Mouse (Mus musculus) C2C12 (cell line): ENCODE results near the gene Gabrb3.

Experiments used
- CTCF ChIP-seq: IDR thresholded peaks from one replicate; pipeline ENCODE4 v1.5.1; 2011; ENCODE audit not compliant: control insufficient read depth, insufficient read depth, insufficient read length
- MYOD1 ChIP-seq: IDR thresholded peaks from one replicate; pipeline ENCODE4 v1.6.1; 2011; ENCODE audit warnings: low read depth; ENCODE audit not compliant: control insufficient read depth, insufficient read length
- MYOG ChIP-seq: IDR thresholded peaks from one replicate; pipeline ENCODE4 v1.6.1; 2011; ENCODE audit not compliant: control insufficient read depth, insufficient read length; ENCODE audit errors: extremely low read depth

DNA sequence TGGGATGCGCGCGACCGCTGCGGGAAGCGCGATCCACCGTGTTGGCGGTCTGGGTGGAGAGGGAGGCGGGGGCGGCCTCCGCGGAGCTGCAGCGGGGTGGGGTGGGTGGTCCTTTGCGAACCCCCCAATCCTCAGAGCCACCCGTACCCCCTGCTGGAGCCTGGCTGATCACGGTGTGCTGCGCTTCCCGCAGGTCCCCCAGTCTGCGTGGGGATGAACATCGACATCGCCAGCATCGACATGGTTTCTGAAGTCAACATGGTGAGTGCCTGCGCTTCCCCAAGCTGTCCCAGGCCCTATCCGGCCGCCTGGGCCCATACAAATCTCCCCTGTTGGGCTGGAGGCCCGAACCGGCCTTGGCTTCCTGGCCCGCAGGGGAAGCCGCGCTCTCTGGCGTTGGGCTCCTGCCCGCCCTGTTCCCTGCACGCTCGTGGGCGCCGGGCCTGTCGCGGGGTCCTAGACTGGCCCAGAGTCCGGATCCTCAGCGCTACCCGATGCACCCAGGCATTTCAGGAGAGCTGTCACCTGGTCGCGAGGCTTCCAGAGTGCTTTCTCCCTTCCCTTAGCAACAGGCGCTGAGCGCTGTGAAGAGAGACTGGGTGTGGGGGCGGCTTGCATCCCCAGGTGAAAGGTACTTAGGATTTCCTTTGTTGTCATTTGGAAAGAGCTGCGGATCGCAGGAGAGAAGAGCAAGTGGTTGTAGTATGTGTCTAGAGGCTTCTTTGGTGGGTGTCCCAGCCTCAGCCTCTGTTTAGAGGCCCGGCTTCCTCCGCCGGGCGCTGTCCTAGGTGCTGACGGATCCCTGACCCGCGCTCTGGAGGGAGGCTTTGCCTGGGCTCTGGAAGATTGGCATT lies 172.3 kb downstream of the Gabrb3 start:
- no peak for TF ChIP-seq CTCF
- TF ChIP-seq MYOG, result no peak
- no peak for TF ChIP-seq MYOD1
